Mouse (Mus musculus) cerebellum, adult 2 months (tissue): ENCODE data around the gene Opn4. TPM values are rescaled to one million over a fixed set of nuclear protein-coding genes. Genes with fewer than 3 reads are reported as not detected.

Source experiments
- DNase-seq, 2 experiments: peaks; one replicate each; pipeline ENCODE4 v3.0.0; 2021
- H3K27ac ChIP-seq: fragments of 200-500 bp; 2 replicates; pipeline ENCODE4 v1.5.1; 2012; ENCODE audit warnings: low read length, control low read depth, inconsistent platforms; ENCODE audit not compliant: insufficient read depth
- H3K27me3 ChIP-seq: fragments of 200-500 bp; 2 replicates; pipeline ENCODE4 v1.6.1; 2012; ENCODE audit warnings: inconsistent platforms, mild to moderate bottlenecking, low read length, moderate library complexity; ENCODE audit not compliant: control insufficient read depth, insufficient read depth
- H3K4me1 ChIP-seq: fragments of 200-500 bp; 2 replicates; pipeline ENCODE4 v1.6.1; 2011; ENCODE audit warnings: low read length; ENCODE audit not compliant: control insufficient read depth, insufficient read depth
- H3K4me3 ChIP-seq: fragments of 200-500 bp; replicated peaks from 2 replicates; pipeline ENCODE3; 2011; ENCODE audit warnings: mild to moderate bottlenecking, low read depth, low read length, control low read depth; ENCODE audit not compliant: insufficient read depth
- CTCF ChIP-seq: fragments of 200-500 bp; IDR thresholded peaks from 2 replicates; pipeline ENCODE4 v1.5.1; 2011; ENCODE audit warnings: low read depth, mild to moderate bottlenecking, control low read depth, low read length, moderate library complexity, borderline replicate concordance; ENCODE audit not compliant: insufficient read depth
- POLR2A ChIP-seq: fragments of 200-500 bp; IDR thresholded peaks from 2 replicates; pipeline ENCODE4 v1.6.1; 2011; ENCODE audit warnings: low read length, control low read depth, borderline replicate concordance; ENCODE audit not compliant: insufficient read depth
- WGBS: fragments of 180-500 bp; shearing (Covaris S2); methylation state at CpG from one replicate; pipeline ENCODE4 v1.1.7; 2018; 5-methylcytosine and 5-hydroxymethylcytosine counted together
- polyA plus RNA-seq: library from polyadenylated mRNA; depleted of rRNA; stranded (reverse); fragments of >200 nt; gene quantifications from 2 replicates; pipeline ENCODE4 v1.2.3, GENCODE M21; 2012; rRNA removed

Gene Opn4
- polyA plus RNA-seq, result 0.17 and 0.33 TPM in 2 replicates

DNA sequence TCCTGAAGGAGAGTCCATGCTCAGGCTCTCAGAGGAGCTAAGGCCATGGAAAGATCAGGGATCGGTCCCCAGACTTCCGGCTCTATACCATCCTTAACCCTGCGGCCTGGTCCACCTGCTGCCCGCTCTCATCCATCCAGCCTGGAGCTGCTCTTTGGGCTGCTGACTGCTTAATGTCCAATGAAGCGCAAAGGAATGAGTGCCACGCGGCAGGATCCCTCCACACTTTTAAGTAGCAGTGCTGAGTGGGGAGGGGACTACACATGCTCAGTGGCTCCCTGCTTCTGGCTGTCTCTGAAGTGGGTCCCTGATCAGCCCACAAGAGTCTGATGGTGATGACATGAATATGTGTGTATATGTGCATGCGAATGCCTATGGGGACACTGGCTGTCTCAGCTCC, at the start of gene Opn4:
Gene Opn4 (minus strand): TSS at position 202 of the 400 bp plus-strand sequence.
- 55% methylated on average over 8 of the region's 8 CpGs for WGBS
- no peaks in the 10 kb centered on the region for H3K4me1 ChIP-seq
- DNase-seq, result no peak
- no peak within 1 kb of the TSS for H3K27ac ChIP-seq
- H3K27me3 ChIP-seq, result no peaks in the 10 kb centered on the region
- no peak within 1 kb of the TSS for H3K4me3 ChIP-seq
- no peak for TF ChIP-seq CTCF
- TF ChIP-seq POLR2A, result no peak

GRCm38 (mm10) chr14:34647870-34648475, 48.0 kb upstream of the Opn4 start:
- Histone ChIP-seq H3K4me1 (no peaks in the 10 kb centered on the region), H3K4me3 (no peak overlapping the region), H3K27ac (no peak overlapping the region), H3K27me3 (no peaks in the 10 kb centered on the region)
- TF ChIP-seq POLR2A (no peak), CTCF (no peak)
- WGBS, result 84% methylated on average over 8 of the region's 8 CpGs
- DNase-seq, result no peak

DNA sequence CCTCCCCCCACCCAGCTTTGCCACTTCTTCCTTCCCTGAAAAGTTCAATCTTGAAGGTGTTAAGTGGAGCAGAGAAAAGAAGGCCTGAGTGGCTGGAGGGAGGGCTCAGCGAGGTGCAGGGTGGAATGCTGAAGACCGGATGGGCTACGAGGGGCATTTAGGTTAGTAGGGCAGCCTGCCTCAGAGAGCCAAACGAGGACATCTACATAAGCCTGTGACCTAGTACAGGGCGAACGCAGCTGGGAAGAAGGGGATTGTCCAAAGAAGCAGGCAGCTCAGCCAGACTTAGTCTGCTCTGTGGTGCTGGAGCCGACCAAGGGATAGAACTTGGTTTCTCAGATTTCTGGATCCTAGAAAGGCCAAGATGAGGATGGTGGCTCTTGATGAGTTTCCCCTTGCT, 44.2 kb upstream of the Opn4 start:
- Histone ChIP-seq H3K4me3 (no peak overlapping the region), H3K27me3 (no peaks in the 10 kb centered on the region), H3K4me1 (no peaks in the 10 kb centered on the region), H3K27ac (no peak overlapping the region)
- TF ChIP-seq POLR2A (no peak), CTCF (no peak)
- 79% methylated on average over 7 of the region's 7 CpGs for WGBS
- no peak for DNase-seq

DNA sequence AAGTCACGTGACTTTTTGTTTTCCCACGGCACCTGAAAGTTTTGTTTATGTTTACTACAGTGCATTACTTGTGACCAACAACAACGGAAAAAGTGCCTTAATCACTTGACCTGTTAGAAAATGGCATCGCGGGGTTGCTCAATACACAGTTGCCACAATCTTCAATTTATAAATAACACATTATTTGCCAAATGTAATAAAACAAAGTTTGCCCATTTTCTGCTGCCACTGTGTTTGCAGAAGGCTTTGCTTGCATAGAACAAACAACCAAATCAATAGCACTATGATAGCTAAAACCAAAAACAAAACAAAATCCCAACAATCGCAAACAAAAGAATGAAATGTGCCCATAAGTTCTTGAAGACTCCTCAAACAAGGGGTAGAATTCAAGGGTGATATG, 35.8 kb upstream of the Opn4 start:
- H3K27ac ChIP-seq, result no peak overlapping the region
- 89% methylated on average over 6 of the region's 6 CpGs for WGBS
- H3K4me3 ChIP-seq, result no peak overlapping the region
- H3K27me3 ChIP-seq, result no peaks in the 10 kb centered on the region
- no peaks in the 10 kb centered on the region for H3K4me1 ChIP-seq
- no peak for DNase-seq
- TF ChIP-seq POLR2A (no peak), CTCF (no peak)

- WGBS, result 46% methylated on average over 7 of the region's 7 CpGs
- DNase-seq, result no peak
- H3K4me3 ChIP-seq, result no peak overlapping the region
- H3K4me1 ChIP-seq, result no peaks in the 10 kb centered on the region
- TF ChIP-seq POLR2A (no peak), CTCF (no peak)
- H3K27ac ChIP-seq, result no peak overlapping the region
- no peaks in the 10 kb centered on the region for H3K27me3 ChIP-seq
Observed at GRCm38 (mm10) chr14:34635192-34635591, 35.2 kb upstream of the Opn4 start.

- no peak for TF ChIP-seq CTCF
- no peak for TF ChIP-seq POLR2A
- no peak for DNase-seq
Observed at GRCm38 (mm10) chr14:34632722-34633448, 32.9 kb upstream of the Opn4 start.

DNA sequence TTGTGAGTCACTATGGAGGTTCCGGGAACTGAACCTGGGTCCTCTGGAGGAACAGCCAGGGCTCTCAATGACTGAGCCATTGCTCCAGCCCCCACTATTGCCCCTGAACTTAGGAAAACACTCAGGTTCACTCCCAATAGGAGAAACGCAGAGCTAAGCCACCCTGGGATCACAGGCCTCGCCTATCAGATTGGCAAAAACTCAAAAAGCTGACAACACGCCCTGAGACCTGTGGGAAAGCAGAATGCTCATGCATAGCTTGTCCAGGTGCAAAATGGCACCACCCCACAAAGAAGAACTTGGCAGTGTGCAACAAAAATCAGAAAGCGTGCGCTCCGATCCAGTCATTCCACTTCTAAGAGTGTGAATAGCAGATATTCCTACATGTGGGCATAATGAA, 26.9 kb upstream of the Opn4 start:
- H3K27ac ChIP-seq, result no peak overlapping the region
- no peaks in the 10 kb centered on the region for H3K27me3 ChIP-seq
- TF ChIP-seq POLR2A (no peak), CTCF (no peak)
- no peaks in the 10 kb centered on the region for H3K4me1 ChIP-seq
- no peak overlapping the region for H3K4me3 ChIP-seq
- WGBS, result 81% methylated on average over 7 of the region's 7 CpGs
- no peak for DNase-seq

More at GRCm38 (mm10) chr14:34632722-34633448, 32.9 kb upstream of the Opn4 start:
- no peak overlapping the region for H3K27ac ChIP-seq
- H3K4me1 ChIP-seq, result no peaks in the 10 kb centered on the region
- 72% methylated on average over 10 of the region's 10 CpGs for WGBS
- no peaks in the 10 kb centered on the region for H3K27me3 ChIP-seq
- H3K4me3 ChIP-seq, result no peak overlapping the region

DNA sequence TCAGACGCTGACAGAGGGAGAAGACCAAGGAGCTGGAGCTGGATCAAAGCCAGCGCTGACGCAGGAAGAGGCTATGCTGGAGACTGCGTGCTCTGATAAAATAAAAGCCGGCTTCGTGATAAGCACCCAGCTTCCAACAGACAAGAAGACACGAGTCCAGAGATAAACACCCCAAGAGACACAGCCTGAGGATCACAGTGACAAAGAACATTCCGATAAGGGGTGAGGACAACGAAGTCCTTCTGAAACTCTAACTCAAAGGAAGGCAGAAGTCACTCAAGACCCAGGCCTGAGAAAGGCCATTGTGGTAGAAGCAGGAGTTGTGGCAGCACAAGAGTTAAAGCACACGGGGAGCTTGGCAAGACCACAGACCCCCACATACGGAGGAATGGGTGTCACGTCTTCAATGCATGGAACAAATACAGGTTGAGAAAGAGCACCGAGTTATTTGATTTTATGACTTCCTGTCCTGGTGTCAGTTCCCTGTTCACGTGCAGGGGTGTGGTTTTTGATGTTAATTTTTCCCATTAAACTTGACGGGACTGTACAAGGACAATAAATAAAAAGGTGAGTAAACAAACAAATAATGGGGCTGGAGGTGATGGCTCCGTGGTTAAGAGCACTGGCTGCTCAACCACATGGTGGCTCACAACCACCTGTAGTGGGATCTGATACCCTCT, 23.7 kb upstream of the Opn4 start:
- TF ChIP-seq POLR2A (no peak), CTCF (no peak)
- no peaks in the 10 kb centered on the region for H3K27me3 ChIP-seq
- WGBS, result 73% methylated on average over 16 of the region's 16 CpGs
- DNase-seq, result no peak
- H3K4me1 ChIP-seq, result no peaks in the 10 kb centered on the region
- no peak overlapping the region for H3K4me3 ChIP-seq
- no peak overlapping the region for H3K27ac ChIP-seq
